Mouse (Mus musculus) naive thymus-derived CD4-positive, alpha-beta T cell, adult 2 months (primary cell): ENCODE measurements around the gene Gm8978.
"Not testable (repeated sequence)": the region's sequence is repeated elsewhere in the genome, so short reads cannot be mapped to it uniquely, and the experiment has no call there.

ENCODE experiments used
- DNase-seq: peaks from one replicate; pipeline ENCODE4 v3.0.0-alpha.2; 2011; ENCODE audit warnings: low read depth

The Gm8978 gene

GRCm38 (mm10) chr19:33625152-33625551 is at the start of gene Gm8978:
TSS of gene Gm8978 (minus strand) at chr19:33625252.
- not testable (repeated sequence) for DNase-seq

- peak; percentile 73 for DNase-seq
These were observed 35.3 kb downstream of the Gm8978 start for GRCm38 (mm10) chr19:33589626-33590302.

- DNase-seq = not testable (repeated sequence)
These were observed 56.5 kb downstream of the Gm8978 start for GRCm38 (mm10) chr19:33568551-33568950.
